ENCODE assay signal across 7 mouse cellular contexts in the genomic region with DNA sequence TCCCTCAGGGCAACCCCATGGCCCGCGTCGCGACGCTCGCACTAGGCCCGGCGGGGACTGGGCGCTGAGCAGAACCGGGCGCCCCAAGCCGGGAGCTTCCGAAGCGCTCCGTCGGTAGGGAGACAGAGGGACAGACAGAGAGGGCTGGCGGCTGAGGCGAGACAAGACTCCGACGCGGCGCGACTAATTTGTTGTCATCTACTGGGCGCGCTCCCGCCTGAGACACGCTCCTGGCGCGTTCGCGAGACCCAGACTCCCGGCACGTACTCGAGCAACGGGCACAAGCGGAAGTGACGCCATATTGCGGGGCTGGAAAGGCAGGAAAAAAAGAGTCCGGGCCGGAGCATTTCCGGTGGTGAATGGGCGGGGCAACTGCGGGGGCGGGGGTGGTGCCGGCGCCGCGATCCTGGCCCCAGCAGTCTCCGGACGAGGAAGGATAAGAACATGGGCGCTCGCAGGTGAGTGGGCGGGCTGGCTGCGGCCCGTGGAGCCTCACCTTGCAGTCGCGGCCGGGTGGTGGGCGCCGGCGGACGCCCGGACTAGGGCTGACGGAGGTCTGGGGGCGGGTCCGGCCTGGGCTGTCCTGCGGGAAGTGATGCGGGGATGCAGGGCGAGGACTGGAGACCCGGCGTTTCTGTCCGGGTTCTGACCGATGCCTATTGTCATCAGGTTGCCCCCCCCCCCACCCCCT. TPM values are rescaled to one million over a fixed set of nuclear protein-coding genes. Genes with fewer than 3 reads are reported as not detected.
A peak's percentile ranks its signal among the peaks of the same experiment; 100 is the strongest.
DNase-seq lines count a peak whose midpoint lies in the region; ATAC-seq lines count a peak whose summit lies in the region.

Atg2b (minus strand) TSS at position 211 of the 691 bp plus-strand sequence.

- peak within 1 kb of the TSS; percentile 96 for H3K9ac ChIP-seq in intestine, embryonic 15.5 days

- under 1% methylated on average over 73 of the region's 73 CpGs for WGBS in intestine, embryonic 15.5 days
- WGBS in midbrain, embryonic 10.5 days, result 0% methylated on average over 73 of the region's 73 CpGs

- H3K36me3 ChIP-seq in intestine, embryonic 15.5 days, result no peaks in the 10 kb centered on the region
- H3K36me3 ChIP-seq in midbrain, embryonic 10.5 days, result peaks cover 20% of the 10 kb centered on the region

- peak; percentile 93 for ATAC-seq in intestine, embryonic 15.5 days

- DNase-seq in adrenal gland, adult 2 months, result peak; percentile 96
- DNase-seq in embryo, embryonic 11.5 days (ENCODE audit: low read depth, low spot score), result peak; percentile 95
- DNase-seq in gastrocnemius, postnatal 36 days, result peak; percentile 93
- peak; percentile 97 to 98 for DNase-seq in left cerebral cortex, postnatal 25 days (ENCODE audit: low spot score in 2 of 2)
- DNase-seq in midbrain, embryonic 10.5 days (ENCODE audit: low spot score), result peak; percentile 97
- peak; percentile 98 for DNase-seq in right cerebral cortex, postnatal 4 days

- peaks cover 15% of the 10 kb centered on the region for H3K4me1 ChIP-seq in intestine, embryonic 15.5 days (replicated peaks)
- H3K4me1 ChIP-seq in midbrain, embryonic 10.5 days, result peaks cover 35% of the 10 kb centered on the region

- H3K27ac ChIP-seq in intestine, embryonic 15.5 days, result peak within 1 kb of the TSS; percentile 82
- H3K27ac ChIP-seq in midbrain, embryonic 10.5 days (replicated peaks), result peak within 1 kb of the TSS; percentile 95

- H3K4me2 ChIP-seq in intestine, embryonic 15.5 days (replicated peaks), result peak within 1 kb of the TSS; percentile 82

- no peaks in the 10 kb centered on the region for H3K9me3 ChIP-seq in intestine, embryonic 15.5 days
- H3K9me3 ChIP-seq in midbrain, embryonic 10.5 days (replicated peaks), result no peaks in the 10 kb centered on the region

- intact Hi-C loops in gastrocnemius, postnatal 36 days (cut with DNase I), result loop anchor here (5.0 kb wide), 1 partner anchor 97 kb away; the partner anchor contains the start of gene Papola
- intact Hi-C loops in left cerebral cortex, postnatal 25 days (cut with DNase I), result loop anchor here (5.0 kb wide), 1 partner anchor 97 kb away; the partner anchor contains the start of gene Papola

- no peaks in the 10 kb centered on the region for H3K27me3 ChIP-seq in intestine, embryonic 15.5 days (replicated peaks)
- H3K27me3 ChIP-seq in midbrain, embryonic 10.5 days (ENCODE audit: low read depth, poor library complexity, severe bottlenecking), result no peaks in the 10 kb centered on the region

- H3K4me3 ChIP-seq in intestine, embryonic 15.5 days (replicated peaks), result peak within 1 kb of the TSS; percentile 94
- peak within 1 kb of the TSS; percentile 95 for H3K4me3 ChIP-seq in midbrain, embryonic 10.5 days

RNA-seq across cellular contexts. Expression of gene Atg2b, which starts in this region (rescaled TPM):
- 10 to 100 TPM; 22.7 to 28.9 TPM for total RNA-seq in adrenal gland, adult 2 months (2021)
- polyA plus RNA-seq in adrenal gland, adult 2 months (2012; rRNA removed), result 12.7 and 14.4 TPM in 2 replicates
- 10 to 100 TPM; 15.0 to 16.7 TPM for total RNA-seq in gastrocnemius, postnatal 36 days (2021)
- polyA plus RNA-seq in intestine, embryonic 15.5 days (2015; fragmentation: Nextera tagmentation; extraction: Ambion mirVana), result 12.6 and 13.0 TPM in 2 replicates
- 10 to 100 TPM; 45.0 to 46.2 TPM for total RNA-seq in left cerebral cortex, postnatal 25 days (2021)
- polyA plus RNA-seq in midbrain, embryonic 10.5 days (2016; fragmentation: Nextera tagmentation; extraction: Ambion mirVana), result 8.8 and 11.5 TPM in 2 replicates

Comparison
In these comparisons a context has a peak if more than half of its experiments do, and no peak if none do; other contexts are left out.
1. Peak in every context shown above with its lines: DNase-seq, ATAC-seq, H3K4me3 ChIP-seq and H3K27ac ChIP-seq.